Mouse (Mus musculus): Measurements from ENCODE around the gene H2afb3.
"Not testable (repeated sequence)": the region's sequence is repeated elsewhere in the genome, so short reads cannot be mapped to it uniquely, and the experiment has no call there.

DNA sequence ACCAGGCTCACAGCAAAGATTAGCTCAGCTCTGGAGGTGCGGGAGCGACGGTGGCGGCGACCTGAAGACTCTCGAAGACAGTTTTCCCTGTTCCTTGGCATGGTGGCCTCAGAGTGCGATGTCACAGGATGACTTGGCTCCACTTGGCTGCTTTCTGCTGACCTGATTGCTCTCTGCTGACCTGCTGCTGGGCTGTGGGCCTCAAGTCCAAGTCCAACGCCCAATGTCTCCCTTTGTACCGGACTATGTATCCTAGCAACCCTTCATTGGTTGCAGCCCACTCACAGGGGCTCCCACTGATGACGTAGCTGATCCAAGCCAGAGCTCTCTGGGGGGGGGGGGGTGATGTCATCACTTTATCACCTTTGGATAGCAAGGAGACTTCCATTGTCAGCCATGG is at the start of gene H2afb3:
- not testable (repeated sequence) for TF ChIP-seq POLR2A (IDR thresholded peaks at IDR 0.05; ENCODE audit: borderline replicate concordance, extremely low read depth, insufficient read depth, insufficient read length, poor library complexity, severe bottlenecking); CTCF (IDR thresholded peaks at IDR 0.05; ENCODE audit: borderline replicate concordance, extremely low read depth, insufficient read depth, insufficient read length)
